Mouse (Mus musculus) liver, embryonic 16.5 days (tissue): ENCODE data around the gene Fbxw19. TPM values are rescaled to one million over a fixed set of nuclear protein-coding genes. Genes with fewer than 3 reads are reported as not detected.
"Not testable (repeated sequence)": the region's sequence is repeated elsewhere in the genome, so short reads cannot be mapped to it uniquely, and the experiment has no call there.

Experiments
- ATAC-seq: fragments of 200-750 bp; cut with Nextera tagmentation; 2 replicates; pipeline ENCODE4 v1.8.0; 2017; ENCODE audit warnings: low read depth, mild to moderate bottlenecking, moderate number of reproducible peaks, moderate library complexity
- H3K27ac ChIP-seq: fragments of 300-500 bp; sonication (generic); 2 replicates; pipeline ENCODE4 v1.5.1; 2014; ENCODE audit warnings: mild to moderate bottlenecking, low read length
- H3K27me3 ChIP-seq: fragments of 300-500 bp; sonication (generic); 2 replicates; pipeline ENCODE4 v1.6.1; 2014; ENCODE audit warnings: low read depth, low read length, mixed read lengths; ENCODE audit not compliant: control insufficient read depth, insufficient read depth
- H3K36me3 ChIP-seq: fragments of 300-500 bp; sonication (generic); 2 replicates; pipeline ENCODE4 v1.6.1; 2014; ENCODE audit warnings: mild to moderate bottlenecking; ENCODE audit not compliant: control insufficient read depth, insufficient read depth
- H3K4me1 ChIP-seq: fragments of 300-500 bp; sonication (generic); 2 replicates; pipeline ENCODE4 v1.6.1; 2014; ENCODE audit warnings: low read depth, low read length, mixed read lengths; ENCODE audit not compliant: control insufficient read depth
- H3K4me2 ChIP-seq: fragments of 300-500 bp; sonication (generic); 2 replicates; pipeline ENCODE4 v1.6.1; 2014; ENCODE audit warnings: low read depth, low read length, mixed read lengths
- H3K4me3 ChIP-seq: fragments of 300-500 bp; sonication (generic); 2 replicates; pipeline ENCODE4 v1.5.1; 2014; ENCODE audit warnings: low read depth, mild to moderate bottlenecking, low read length
- H3K9ac ChIP-seq: fragments of 300-500 bp; sonication (generic); 2 replicates; pipeline ENCODE4 v1.6.1; 2014; ENCODE audit warnings: low read depth, low read length
- H3K9me3 ChIP-seq: fragments of 300-500 bp; sonication (generic); replicated peaks from 2 replicates; pipeline ENCODE4 v1.6.1; 2016; ENCODE audit warnings: low read length; ENCODE audit not compliant: control insufficient read depth
- WGBS: fragments of 180-500 bp; shearing (Covaris S2); extraction: QIAGEN DNeasy Blood & Tissue Kit; methylation state at CpG from one replicate; pipeline ENCODE4 v1.1.7; 2014; ENCODE audit not compliant: insufficient replicate concordance; 5-methylcytosine and 5-hydroxymethylcytosine counted together
- polyA plus RNA-seq: library from polyadenylated mRNA; unstranded; fragments of >200 nt; fragmentation: Nextera tagmentation; extraction: Ambion mirVana; gene quantifications from 2 replicates; pipeline ENCODE4 v1.2.1, GENCODE M21; 2015

The Fbxw19 gene
- not detected in 2 replicates for polyA plus RNA-seq

GRCm38 (mm10) chr9:109495775-109496174 lies at the start of gene Fbxw19:
Fbxw19 (minus strand) TSS chr9:109495875.
- H3K27ac ChIP-seq, H3K4me2 ChIP-seq, H3K36me3 ChIP-seq, H3K9me3 ChIP-seq, H3K9ac ChIP-seq, ATAC-seq, H3K4me3 ChIP-seq, H3K27me3 ChIP-seq, H3K4me1 ChIP-seq: not testable (repeated sequence)
- 39% methylated on average over 1 of the region's 1 CpGs for WGBS

GRCm38 (mm10) chr9:109523385-109524064 lies 27.9 kb upstream of the Fbxw19 start:
- Histone ChIP-seq H3K4me1 (no peaks in the 10 kb centered on the region), H3K9me3 (no peaks in the 10 kb centered on the region), H3K27me3 (no peaks in the 10 kb centered on the region), H3K4me3 (no peak overlapping the region), H3K36me3 (no peaks in the 10 kb centered on the region), H3K4me2 (no peak overlapping the region), H3K27ac (no peak overlapping the region), H3K9ac (no peak overlapping the region)
- 65% methylated on average over 5 of the region's 5 CpGs for WGBS
- no peak for ATAC-seq

- Histone ChIP-seq H3K27ac (no peak within 1 kb of the TSS), H3K27me3 (no peaks in the 10 kb centered on the region), H3K4me2 (no peak within 1 kb of the TSS), H3K4me1 (no peaks in the 10 kb centered on the region), H3K36me3 (no peaks in the 10 kb centered on the region), H3K9ac (no peak within 1 kb of the TSS), H3K9me3 (no peaks in the 10 kb centered on the region), H3K4me3 (no peak within 1 kb of the TSS)
- ATAC-seq = no peak
Observed at GRCm38 (mm10) chr9:109449040-109449439, 46.6 kb downstream of the Fbxw19 start, which contains the start of gene Fbxw16. Fbxw16 (minus strand) TSS chr9:109449140.

DNA sequence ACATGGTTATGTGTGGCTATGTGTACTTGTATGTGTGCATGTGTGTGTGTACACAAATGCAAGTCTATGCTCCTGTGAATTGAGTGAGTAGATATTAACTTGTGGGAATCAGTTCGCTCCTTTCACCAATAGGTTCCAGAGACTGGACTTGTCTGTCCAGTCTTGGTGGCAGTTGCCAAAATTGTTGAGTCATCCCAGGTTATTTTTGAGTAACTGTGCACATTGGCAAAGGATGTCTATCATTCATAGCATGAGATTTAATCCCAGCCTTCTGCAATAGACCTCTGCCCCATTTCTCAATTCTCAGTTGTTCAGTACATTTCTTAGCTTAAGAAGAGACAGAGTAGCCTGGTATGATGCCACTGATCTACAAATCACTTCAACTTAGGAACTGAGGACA lies 62.7 kb downstream of the Fbxw19 start:
- Histone ChIP-seq H3K4me2 (no peak overlapping the region), H3K9me3 (no peaks in the 10 kb centered on the region), H3K4me3 (no peak overlapping the region), H3K36me3 (no peaks in the 10 kb centered on the region), H3K9ac (no peak overlapping the region), H3K27me3 (no peaks in the 10 kb centered on the region), H3K4me1 (no peaks in the 10 kb centered on the region), H3K27ac (no peak overlapping the region)
- 55% methylated on average over 1 of the region's 1 CpGs for WGBS
- no peak for ATAC-seq

Other genes with a start within 250 kb of the Fbxw19 start
- gene Fbxw14, start 208.2 kb downstream of the Fbxw19 start, polyA plus RNA-seq = not detected in 2 replicates
- gene Fbxw28, start 156.2 kb downstream of the Fbxw19 start, polyA plus RNA-seq = not detected in 2 replicates
- not detected in 2 replicates for gene Fbxw22, start 91.6 kb downstream of the Fbxw19 start, polyA plus RNA-seq
- not detected in 2 replicates for gene Fbxw16, start 46.7 kb downstream of the Fbxw19 start, polyA plus RNA-seq
- 0.06 and 0.11 TPM in 2 replicates for gene Fbxw15, start 72.4 kb upstream of the Fbxw19 start, polyA plus RNA-seq
- not detected in 2 replicates for gene Fbxw24, start 130.2 kb upstream of the Fbxw19 start, polyA plus RNA-seq
- gene Fbxw25, start 168.8 kb upstream of the Fbxw19 start, polyA plus RNA-seq = not detected in 2 replicates
- not detected in 2 replicates for gene Fbxw18, start 206.8 kb upstream of the Fbxw19 start, polyA plus RNA-seq